Mouse (Mus musculus) cerebellum, adult 2 months (tissue): ENCODE results near the gene Cdkn2aipnl.

Experiments
- CTCF ChIP-seq: fragments of 200-500 bp; IDR thresholded peaks from 2 replicates; pipeline ENCODE4 v1.5.1; 2011; ENCODE audit warnings: low read depth, mild to moderate bottlenecking, control low read depth, low read length, moderate library complexity, borderline replicate concordance; ENCODE audit not compliant: insufficient read depth
- POLR2A ChIP-seq: fragments of 200-500 bp; IDR thresholded peaks from 2 replicates; pipeline ENCODE4 v1.6.1; 2011; ENCODE audit warnings: low read length, control low read depth, borderline replicate concordance; ENCODE audit not compliant: insufficient read depth

DNA sequence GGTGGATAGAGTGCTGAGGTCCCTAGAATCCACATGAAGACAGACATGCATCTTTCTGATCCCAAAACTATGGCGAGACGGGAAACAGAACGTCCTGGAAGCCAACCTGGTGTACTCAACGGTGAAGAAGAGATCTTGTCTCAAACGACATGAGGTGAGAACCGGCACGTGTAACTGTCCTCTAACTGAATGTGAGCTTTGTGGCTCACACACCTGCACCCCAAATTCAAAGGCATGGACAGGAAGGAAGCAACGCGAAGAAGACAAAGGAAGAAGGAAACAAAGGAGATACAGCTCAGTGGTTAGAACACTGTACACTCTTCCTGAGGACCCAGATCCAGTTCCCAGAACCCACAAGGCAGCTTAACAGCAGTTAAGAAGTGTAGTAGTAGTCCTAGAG lies 17.5 kb upstream of the Cdkn2aipnl start:
- no peak for TF ChIP-seq CTCF
- no peak for TF ChIP-seq POLR2A
